Mouse (Mus musculus) adrenal gland, postnatal 4 days (tissue): ENCODE measurements at regions not wholly inside any gene's neighbourhood (a gene's known extent, or its start where the extent isn't known, plus 50 kb on each side); places are given as distances from the start of the nearest gene placed in this dataset.
A peak's percentile ranks its signal among the peaks of the same experiment; 100 is the strongest.

Source experiments
- DNase-seq, 2 experiments: peaks; one replicate each; pipeline ENCODE4 v3.0.0; 2021 to 2022; ENCODE audit warnings: low spot score in 2 of 2, mixed read lengths in 2 of 2

- no peak for DNase-seq
These were observed 50.1 kb upstream of the Arhgap29 start for GRCm38 (mm10) chr3:121902246-121902645.

- DNase-seq, result no peak
These were observed 51.9 kb upstream of the Arhgap29 start for GRCm38 (mm10) chr3:121900429-121900844.

GRCm38 (mm10) chr3:121897821-121898574 lies 54.3 kb upstream of the Arhgap29 start:
- DNase-seq, result no peak

GRCm38 (mm10) chr3:121893606-121894005 lies 58.7 kb upstream of the Arhgap29 start:
- DNase-seq, result no peak

- no peak for DNase-seq
These were observed 59.7 kb upstream of the Arhgap29 start for GRCm38 (mm10) chr3:121892675-121893074.

- DNase-seq, result no peak
These were observed 61.0 kb upstream of the Arhgap29 start for GRCm38 (mm10) chr3:121891338-121891737.

- DNase-seq, result no peak
These were observed 61.8 kb upstream of the Arhgap29 start for GRCm38 (mm10) chr3:121890563-121890962.

GRCm38 (mm10) chr3:121886870-121887605 lies 65.3 kb upstream of the Arhgap29 start:
- no peak for DNase-seq

GRCm38 (mm10) chr3:121886309-121886708 lies 66.0 kb upstream of the Arhgap29 start:
- DNase-seq, result no peak

GRCm38 (mm10) chr3:121885265-121886178 lies 66.8 kb upstream of the Arhgap29 start:
- no peak for DNase-seq

- peak; percentile 61 to 70 for DNase-seq
These were observed 67.8 kb upstream of the Arhgap29 start for GRCm38 (mm10) chr3:121884328-121885248.

GRCm38 (mm10) chr3:121880355-121880754 lies 65.3 kb upstream of the Abcd3 start:
- DNase-seq, result no peak

GRCm38 (mm10) chr3:121875072-121875471 lies 60.0 kb upstream of the Abcd3 start:
- no peak for DNase-seq

GRCm38 (mm10) chr3:121874576-121874975 lies 59.5 kb upstream of the Abcd3 start:
- no peak for DNase-seq

- no peak for DNase-seq
These were observed 58.5 kb upstream of the Abcd3 start for GRCm38 (mm10) chr3:121873572-121873971.

GRCm38 (mm10) chr3:121872685-121873084 lies 57.6 kb upstream of the Abcd3 start:
- no peak for DNase-seq

- no peak for DNase-seq
These were observed 56.7 kb upstream of the Abcd3 start for GRCm38 (mm10) chr3:121871795-121872194.

GRCm38 (mm10) chr3:121870726-121871125 lies 55.6 kb upstream of the Abcd3 start:
- no peak for DNase-seq

- no peak for DNase-seq
These were observed 54.6 kb upstream of the Abcd3 start for GRCm38 (mm10) chr3:121869694-121870093.

- DNase-seq, result no peak
These were observed 52.2 kb upstream of the Abcd3 start for GRCm38 (mm10) chr3:121867301-121867700.
